Mouse (Mus musculus) erythroblast, embryonic 14.5 days (primary cell): ENCODE data around the gene Sun3. TPM values are rescaled to one million over a fixed set of nuclear protein-coding genes. Genes with fewer than 3 reads are reported as not detected.

Source experiments
- H3K27me3 ChIP-seq: 2 replicates; pipeline ENCODE4 v1.6.1; 2012; ENCODE audit warnings: inconsistent platforms; ENCODE audit not compliant: control insufficient read depth
- H3K36me3 ChIP-seq: 2 replicates; pipeline ENCODE4 v1.6.1; 2012; ENCODE audit warnings: mild to moderate bottlenecking, inconsistent platforms; ENCODE audit not compliant: control insufficient read depth
- H3K4me1 ChIP-seq: 2 replicates; pipeline ENCODE4 v1.6.1; 2012; ENCODE audit warnings: inconsistent platforms; ENCODE audit not compliant: control insufficient read depth
- H3K4me3 ChIP-seq: replicated peaks from 2 replicates; pipeline ENCODE3; 2012; ENCODE audit warnings: moderate library complexity, mild to moderate bottlenecking, inconsistent platforms
- H3K9me3 ChIP-seq: 2 replicates; pipeline ENCODE4 v1.6.1; 2012; ENCODE audit warnings: low read length, inconsistent platforms, mixed read lengths; ENCODE audit not compliant: control insufficient read depth
- GATA1 ChIP-seq: IDR thresholded peaks from 2 replicates; pipeline ENCODE4 v1.6.1; 2012; ENCODE audit warnings: low read length, inconsistent platforms, mixed read lengths
- TAL1 ChIP-seq: IDR thresholded peaks from 3 replicates; pipeline ENCODE4 v1.6.1; 2012; ENCODE audit warnings: low read length, inconsistent platforms, mixed read lengths
- polyA plus RNA-seq: library from polyadenylated mRNA; stranded (reverse); fragments of >175 nt; gene quantifications from 2 replicates; pipeline ENCODE4 v1.2.3, GENCODE M21; 2012

Sun3 gene
- polyA plus RNA-seq, 1 experiment = not detected

- Histone ChIP-seq H3K4me3 (peak overlapping the region; percentile 95), H3K4me1 (peaks cover 24% of the 10 kb centered on the region), H3K36me3 (peaks cover 33% of the 10 kb centered on the region), H3K9me3 (no peaks in the 10 kb centered on the region), H3K27me3 (no peaks in the 10 kb centered on the region)
- no peak for TF ChIP-seq GATA1
- TF ChIP-seq TAL1 = no peak
Observed at GRCm38 (mm10) chr11:9010416-9010815, 38.4 kb downstream of the Sun3 start.

DNA sequence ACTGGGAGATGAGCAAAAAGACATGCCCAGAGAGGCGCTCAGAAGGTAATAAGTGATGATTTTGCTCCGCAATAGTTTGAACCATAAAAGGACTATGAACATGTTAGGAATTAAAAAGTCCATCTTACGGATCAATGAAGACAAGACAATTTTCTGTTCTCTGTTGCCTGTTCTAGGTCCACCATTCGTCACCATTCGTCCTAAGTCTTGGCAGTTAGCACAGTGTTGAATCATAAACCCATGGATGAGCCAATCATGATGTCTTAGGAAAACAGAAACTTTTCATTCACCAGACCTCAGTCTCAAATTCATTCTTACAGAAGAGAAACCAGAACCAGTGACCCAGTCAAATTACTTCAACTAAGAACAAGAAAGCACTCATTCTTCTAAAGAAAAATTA, 40.0 kb downstream of the Sun3 start:
- Histone ChIP-seq H3K4me3 (no peak overlapping the region), H3K4me1 (peaks cover 24% of the 10 kb centered on the region), H3K36me3 (peaks cover 50% of the 10 kb centered on the region), H3K9me3 (no peaks in the 10 kb centered on the region), H3K27me3 (no peaks in the 10 kb centered on the region)
- TF ChIP-seq TAL1 (no peak), GATA1 (no peak)

- peaks cover 25% of the 10 kb centered on the region for H3K36me3 ChIP-seq
- no peak for TF ChIP-seq TAL1
- TF ChIP-seq GATA1 = no peak
- no peak overlapping the region for H3K4me3 ChIP-seq
- H3K4me1 ChIP-seq = no peaks in the 10 kb centered on the region
- no peaks in the 10 kb centered on the region for H3K9me3 ChIP-seq
- H3K27me3 ChIP-seq = peaks cover 3% of the 10 kb centered on the region; the same call in 1 of the 2 replicates
Observed at GRCm38 (mm10) chr11:8988084-8988483, 60.7 kb downstream of the Sun3 start.

GRCm38 (mm10) chr11:8986058-8986457, 62.7 kb downstream of the Sun3 start:
- H3K27me3 ChIP-seq = peaks cover 3% of the 10 kb centered on the region; the same call in 1 of the 2 replicates
- H3K4me3 ChIP-seq = no peak overlapping the region
- H3K9me3 ChIP-seq = no peaks in the 10 kb centered on the region
- TF ChIP-seq GATA1 (no peak), TAL1 (no peak)
- no peaks in the 10 kb centered on the region for H3K4me1 ChIP-seq
- peaks cover 7% of the 10 kb centered on the region for H3K36me3 ChIP-seq

DNA sequence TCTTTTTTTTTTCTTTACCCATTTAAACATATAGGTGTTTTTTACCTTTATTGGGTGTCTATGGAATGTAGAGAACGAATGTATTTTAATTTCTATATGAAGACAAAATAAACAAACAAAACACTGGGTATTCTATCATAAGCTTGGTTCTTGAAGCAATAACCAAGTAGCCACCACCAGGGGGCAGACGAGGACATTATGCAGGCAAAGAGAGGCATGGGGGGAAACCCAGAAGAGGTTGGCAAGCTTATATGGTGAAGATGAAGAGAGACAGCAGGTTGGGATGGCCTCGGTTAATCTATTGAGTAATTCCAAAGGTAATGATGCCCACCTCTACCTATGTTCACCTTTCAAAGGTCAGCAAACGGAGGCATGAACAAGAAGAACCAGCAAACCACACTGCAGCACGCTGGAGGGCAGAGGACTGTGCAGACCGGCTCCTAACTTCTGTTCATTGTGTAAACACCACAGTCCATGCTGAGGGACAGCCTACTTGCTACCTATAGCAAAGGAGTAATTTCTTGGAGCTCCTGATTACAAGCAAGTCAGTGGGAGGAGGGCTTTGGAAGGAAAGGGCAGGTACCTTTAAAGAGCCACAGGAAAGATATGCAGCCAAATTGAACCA, 65.4 kb downstream of the Sun3 start:
- Histone ChIP-seq H3K4me3 (no peak overlapping the region), H3K9me3 (no peaks in the 10 kb centered on the region), H3K4me1 (no peaks in the 10 kb centered on the region), H3K27me3 (peaks cover 3% of the 10 kb centered on the region; the same call in 1 of the 2 replicates), H3K36me3 (no peaks in the 10 kb centered on the region)
- TF ChIP-seq TAL1 (no peak), GATA1 (no peak)

DNA sequence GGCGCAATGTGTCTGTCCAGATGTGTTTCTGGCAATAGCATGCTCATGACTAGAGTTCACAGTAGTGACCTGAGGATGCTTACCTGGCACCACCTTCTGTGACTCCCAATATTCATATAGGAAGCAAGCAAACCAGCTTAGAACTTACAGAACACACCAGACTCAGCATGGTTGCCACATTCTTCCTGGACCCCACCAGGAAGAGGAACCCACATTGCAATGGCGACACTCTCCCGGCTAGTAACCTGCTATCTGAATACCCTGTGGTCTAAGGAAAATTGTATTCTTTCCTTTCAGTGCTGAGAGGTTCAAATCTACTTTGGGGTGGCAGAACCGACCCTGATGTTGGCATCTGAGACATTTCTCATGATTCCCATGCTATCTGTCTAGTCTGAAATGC, 70.6 kb downstream of the Sun3 start:
- peaks cover 5% of the 10 kb centered on the region for H3K4me1 ChIP-seq
- no peak for TF ChIP-seq GATA1
- no peak for TF ChIP-seq TAL1
- no peaks in the 10 kb centered on the region for H3K9me3 ChIP-seq
- no peak overlapping the region for H3K4me3 ChIP-seq
- H3K27me3 ChIP-seq = no peaks in the 10 kb centered on the region
- H3K36me3 ChIP-seq = no peaks in the 10 kb centered on the region

- Histone ChIP-seq H3K36me3 (no peaks in the 10 kb centered on the region), H3K4me3 (no peak within 1 kb of the TSS), H3K27me3 (no peaks in the 10 kb centered on the region), H3K4me1 (peaks cover 51% of the 10 kb centered on the region), H3K9me3 (no peaks in the 10 kb centered on the region)
- TF ChIP-seq GATA1 (no peak), TAL1 (no peak)
Observed at GRCm38 (mm10) chr11:8973166-8973565, 75.6 kb downstream of the Sun3 start, which contains the start of gene Pkd1l1. TSS of gene Pkd1l1 (minus strand) at chr11:8973266.

DNA sequence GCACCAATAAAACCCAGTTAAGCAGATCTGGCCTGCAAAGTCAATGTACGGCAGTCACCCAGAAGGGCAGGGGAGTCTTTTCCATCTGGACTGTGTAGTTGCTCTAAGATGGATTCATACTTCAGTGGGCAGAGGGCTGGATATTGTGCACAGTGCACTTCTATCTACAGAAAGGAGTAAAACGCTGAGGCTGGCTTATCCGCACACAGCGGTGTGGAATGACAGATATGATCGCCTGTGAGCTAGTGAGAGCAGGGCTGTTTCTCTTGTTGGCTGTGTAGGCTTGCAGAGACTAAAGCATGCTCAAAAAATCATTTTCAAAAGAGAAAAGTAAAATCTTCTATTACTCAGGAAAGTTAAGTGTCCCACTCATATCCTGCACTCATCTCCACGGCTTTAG, 76.7 kb downstream of the Sun3 start:
- Histone ChIP-seq H3K27me3 (no peaks in the 10 kb centered on the region), H3K36me3 (no peaks in the 10 kb centered on the region), H3K4me3 (no peak overlapping the region), H3K4me1 (peaks cover 59% of the 10 kb centered on the region), H3K9me3 (no peaks in the 10 kb centered on the region)
- TF ChIP-seq TAL1 (no peak), GATA1 (no peak)

GRCm38 (mm10) chr11:8970509-8970908, 78.3 kb downstream of the Sun3 start:
- Histone ChIP-seq H3K4me1 (peaks cover 68% of the 10 kb centered on the region), H3K36me3 (no peaks in the 10 kb centered on the region), H3K27me3 (no peaks in the 10 kb centered on the region), H3K9me3 (no peaks in the 10 kb centered on the region), H3K4me3 (peak overlapping the region; percentile 54)
- TF ChIP-seq TAL1 (peak; percentile 57; the same call in 2 of the 3 replicates), GATA1 (peak; percentile 62)
